Mouse (Mus musculus) kidney, adult 2 months (tissue): ENCODE results near the gene Fbrs.

ENCODE experiments used
- CTCF ChIP-seq: fragments of 200-500 bp; conservative IDR thresholded peaks from 2 replicates; pipeline ENCODE4 v1.5.1; 2011; ENCODE audit warnings: low read depth, mild to moderate bottlenecking, control low read depth, low read length, moderate library complexity, mixed read lengths; ENCODE audit not compliant: insufficient read depth, insufficient read length
- POLR2A ChIP-seq: fragments of 200-500 bp; IDR thresholded peaks from one replicate; pipeline ENCODE4 v1.6.1; 2011; ENCODE audit warnings: low read depth, low read length, control low read depth

DNA sequence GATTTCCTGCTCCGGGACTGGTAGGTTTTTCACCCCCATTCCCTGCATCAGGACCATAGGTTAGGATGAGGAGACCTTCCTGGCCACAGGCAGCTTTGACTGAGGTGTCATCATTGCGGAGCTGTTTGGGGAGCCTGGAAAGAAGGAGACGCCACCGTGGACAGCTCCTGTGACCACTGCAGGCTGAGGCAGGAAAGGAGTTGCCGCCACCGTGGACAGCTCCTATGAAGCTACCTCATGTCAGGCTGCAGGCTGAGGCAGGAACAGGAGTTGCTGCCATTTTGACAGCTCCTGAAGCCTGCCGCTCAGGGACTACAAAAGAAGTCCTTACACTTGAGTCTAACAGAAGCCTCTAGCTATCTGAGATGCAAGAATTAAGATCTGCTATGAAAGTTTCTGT is 24.1 kb upstream of the Fbrs start:
- TF ChIP-seq CTCF (no peak), POLR2A (no peak)
